Mouse (Mus musculus): ENCODE measurements at regions not wholly inside any gene's neighbourhood (a gene's known extent, or its start where the extent isn't known, plus 50 kb on each side); places are given as distances from the start of the nearest gene placed in this dataset.

- TF ChIP-seq CTCF (IDR thresholded peaks at IDR 0.05) = no peak
- H3K27me3 ChIP-seq = no peaks in the 10 kb centered on the region
- in situ Hi-C loops (cut with MboI; ENCODE audit: low pct_unique_long_range_greater_than_20kb) = no loop called here
- CTCF ChIA-PET = no interaction called here
- DNase-seq (ENCODE audit: low read depth, low spot score) (peak; percentile 72), ATAC-seq (peak; percentile 98)
- POLR2A ChIA-PET = no interaction called here
Observed at GRCm38 (mm10) chr8:42144220-42144619, 727.3 kb upstream of the Frg1 start.

DNA sequence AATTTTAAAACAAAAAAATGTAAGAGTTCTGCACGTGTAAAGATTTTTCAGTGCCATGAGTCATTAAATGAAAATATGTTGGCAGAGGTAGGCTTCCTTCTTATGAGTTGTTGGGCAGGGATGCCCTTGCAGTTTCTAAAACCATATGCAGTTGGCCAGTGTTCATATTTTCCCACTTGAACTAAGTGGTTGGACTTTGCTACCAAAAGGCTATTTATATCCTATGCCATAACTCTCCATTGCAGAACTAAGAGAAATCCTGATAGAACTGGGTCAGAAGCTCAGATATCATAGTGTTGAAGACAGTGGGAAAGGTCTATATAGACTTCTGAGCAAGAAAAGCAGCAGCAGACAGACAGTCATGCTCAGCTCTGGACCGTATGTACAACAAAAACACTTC, 690.7 kb upstream of the Frg1 start:
- TF ChIP-seq CTCF (IDR thresholded peaks at IDR 0.05) = no peak
- no peak for ATAC-seq
- in situ Hi-C loops (cut with MboI; ENCODE audit: low pct_unique_long_range_greater_than_20kb) = no loop called here
- H3K27me3 ChIP-seq = no peaks in the 10 kb centered on the region
- no peak for DNase-seq (ENCODE audit: low read depth, low spot score)
- ChIA-PET CTCF (no interaction called here), POLR2A (no interaction called here)

DNA sequence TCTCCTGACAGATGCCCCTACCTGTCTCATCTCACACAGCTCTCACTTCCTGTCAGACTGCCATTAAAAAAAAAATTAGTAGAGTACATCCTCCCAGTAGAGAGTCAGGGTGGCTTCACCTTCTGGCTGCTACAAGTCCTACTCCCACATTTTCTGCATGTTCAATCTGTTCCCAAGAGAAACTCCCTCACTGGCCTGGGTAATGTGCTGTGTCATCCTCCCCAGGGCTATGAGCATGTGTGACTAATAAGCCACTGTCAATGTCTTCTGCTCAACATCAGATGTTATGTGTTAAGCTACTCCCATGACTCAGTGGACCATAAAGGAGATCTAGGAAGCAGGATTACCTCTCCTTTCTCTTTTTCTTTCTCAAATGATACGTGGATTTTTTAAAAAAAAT, 652.4 kb upstream of the Frg1 start:
- in situ Hi-C loops (cut with MboI; ENCODE audit: low pct_unique_long_range_greater_than_20kb) = no loop called here
- DNase-seq (ENCODE audit: low read depth, low spot score) (peak; percentile 27), ATAC-seq (peak; percentile 83)
- H3K27me3 ChIP-seq = no peaks in the 10 kb centered on the region
- no peak for TF ChIP-seq CTCF (IDR thresholded peaks at IDR 0.05)
- ChIA-PET POLR2A (no interaction called here), CTCF (no interaction called here)

- no peak for TF ChIP-seq CTCF (IDR thresholded peaks at IDR 0.05)
- in situ Hi-C loops (cut with MboI; ENCODE audit: low pct_unique_long_range_greater_than_20kb) = no loop called here
- no peak for ATAC-seq
- H3K27me3 ChIP-seq = peaks cover 2% of the 10 kb centered on the region
- ChIA-PET CTCF (interaction anchor here (1.4 to 1.5 kb wide), 2 partner anchors 19 to 219 kb away, joined by 3 read pairs; no protein-coding TSS in a partner anchor), POLR2A (no interaction called here)
- no peak for DNase-seq (ENCODE audit: low read depth, low spot score)
Observed at GRCm38 (mm10) chr8:42043526-42043925, 626.7 kb upstream of the Frg1 start.

- CTCF ChIA-PET = no interaction called here
- DNase-seq (ENCODE audit: low read depth, low spot score) (no peak), ATAC-seq (no peak)
- no peak for TF ChIP-seq CTCF (IDR thresholded peaks at IDR 0.05)
- in situ Hi-C loops (cut with MboI; ENCODE audit: low pct_unique_long_range_greater_than_20kb) = no loop called here
- peaks cover 2% of the 10 kb centered on the region for H3K27me3 ChIP-seq
- POLR2A ChIA-PET = interaction anchor here (0.7 kb wide), 1 partner anchor 79 kb away, joined by 3 read pairs; no protein-coding TSS in a partner anchor
Observed at GRCm38 (mm10) chr8:42039245-42039644, 622.4 kb upstream of the Frg1 start.

DNA sequence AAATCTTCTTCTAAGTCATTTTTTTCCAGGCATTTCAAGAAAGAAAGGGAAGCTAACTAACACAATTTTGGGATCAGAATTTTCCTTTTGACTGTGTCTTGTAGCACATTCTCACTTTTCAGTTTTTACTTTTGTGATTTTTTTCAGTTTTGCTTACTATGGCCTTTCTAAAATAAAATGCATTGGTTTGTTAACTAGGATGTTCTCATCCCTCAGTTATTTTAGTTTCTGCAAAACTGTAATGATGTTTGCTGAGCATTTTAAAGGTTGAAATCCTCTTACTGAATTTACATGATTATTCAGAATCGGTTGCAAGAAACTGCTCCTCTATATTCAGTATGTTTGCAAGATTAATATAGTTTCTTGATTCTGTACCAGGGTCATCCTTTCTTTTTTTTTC, 610.1 kb upstream of the Frg1 start:
- POLR2A ChIA-PET = no interaction called here
- CTCF ChIA-PET = no interaction called here
- H3K27me3 ChIP-seq = no peaks in the 10 kb centered on the region
- no peak for TF ChIP-seq CTCF (IDR thresholded peaks at IDR 0.05)
- DNase-seq (ENCODE audit: low read depth, low spot score) = no peak
- in situ Hi-C loops (cut with MboI; ENCODE audit: low pct_unique_long_range_greater_than_20kb) = no loop called here
- no peak for ATAC-seq

- DNase-seq (ENCODE audit: low read depth, low spot score) (no peak), ATAC-seq (no peak)
- ChIA-PET CTCF (no interaction called here), POLR2A (no interaction called here)
- H3K27me3 ChIP-seq = no peaks in the 10 kb centered on the region
- in situ Hi-C loops (cut with MboI; ENCODE audit: low pct_unique_long_range_greater_than_20kb) = no loop called here
- TF ChIP-seq CTCF (IDR thresholded peaks at IDR 0.05) = no peak
Observed at GRCm38 (mm10) chr8:42017786-42018185, 600.9 kb upstream of the Frg1 start.

GRCm38 (mm10) chr8:42003170-42003569, 586.3 kb upstream of the Frg1 start:
- ATAC-seq (peak; percentile 96), DNase-seq (ENCODE audit: low read depth, low spot score) (peak; percentile 7)
- H3K27me3 ChIP-seq = no peaks in the 10 kb centered on the region
- ChIA-PET CTCF (interaction anchor here (1.7 kb wide), 1 partner anchor 21 kb away, joined by 4 read pairs; no protein-coding TSS in a partner anchor), POLR2A (no interaction called here)
- TF ChIP-seq CTCF (IDR thresholded peaks at IDR 0.05) = no peak
- in situ Hi-C loops (cut with MboI; ENCODE audit: low pct_unique_long_range_greater_than_20kb) = no loop called here

DNA sequence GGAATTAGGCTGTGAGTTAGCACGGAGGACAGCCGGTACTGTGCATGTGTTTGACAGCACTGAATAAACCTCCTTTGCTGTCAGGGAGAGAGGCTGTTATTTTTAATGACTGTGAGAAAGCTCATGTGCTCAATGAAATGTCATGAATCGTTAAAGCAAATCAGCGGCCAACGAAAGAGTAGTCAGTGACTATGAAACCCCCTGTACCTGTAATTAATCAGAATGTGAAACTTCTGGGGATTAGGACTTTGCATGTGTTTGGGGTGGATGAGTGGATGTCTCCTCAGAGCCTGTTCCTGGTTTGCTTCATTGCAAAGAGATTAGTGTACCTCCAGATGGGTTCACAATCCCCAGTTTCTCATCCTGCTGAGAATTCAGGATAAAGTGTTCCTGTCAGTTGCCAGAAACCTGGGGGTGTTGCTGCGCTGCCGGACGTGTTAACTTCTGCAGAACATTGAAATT, 572.2 kb upstream of the Frg1 start:
- POLR2A ChIA-PET = no interaction called here
- CTCF ChIA-PET = no interaction called here
- TF ChIP-seq CTCF (IDR thresholded peaks at IDR 0.05) = no peak
- DNase-seq (ENCODE audit: low read depth, low spot score) (no peak), ATAC-seq (no peak)
- no peaks in the 10 kb centered on the region for H3K27me3 ChIP-seq
- in situ Hi-C loops (cut with MboI; ENCODE audit: low pct_unique_long_range_greater_than_20kb) = no loop called here

DNA sequence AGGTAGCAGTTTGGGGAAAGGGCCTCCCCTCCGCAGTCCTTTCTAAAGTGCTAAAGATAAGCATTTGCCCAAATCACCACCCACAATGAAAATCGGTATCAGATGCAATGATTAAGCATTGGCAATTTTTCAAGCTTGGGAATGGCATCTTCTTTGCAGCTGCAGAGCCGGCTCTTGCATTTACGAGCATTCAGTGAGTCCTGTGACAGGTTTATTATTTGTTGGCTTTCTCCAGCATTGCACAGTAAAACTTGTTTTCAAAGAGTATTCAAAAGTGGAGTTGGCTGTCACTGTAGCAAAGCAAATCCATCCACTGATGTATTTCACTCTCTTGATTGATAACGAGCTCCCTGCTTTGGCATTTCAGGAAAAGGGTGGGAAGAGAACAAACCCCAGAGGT, 571.3 kb upstream of the Frg1 start:
- in situ Hi-C loops (cut with MboI; ENCODE audit: low pct_unique_long_range_greater_than_20kb) = no loop called here
- DNase-seq (ENCODE audit: low read depth, low spot score) (no peak), ATAC-seq (no peak)
- no peak for TF ChIP-seq CTCF (IDR thresholded peaks at IDR 0.05)
- POLR2A ChIA-PET = interaction anchor here (0.7 kb wide), 1 partner anchor 193 kb away, joined by 3 read pairs; no protein-coding TSS in a partner anchor
- CTCF ChIA-PET = interaction anchor here (0.8 kb wide), 1 partner anchor 17 kb away, joined by 3 read pairs; no protein-coding TSS in a partner anchor
- no peaks in the 10 kb centered on the region for H3K27me3 ChIP-seq

GRCm38 (mm10) chr8:41987417-41987816, 570.5 kb upstream of the Frg1 start:
- no peak for TF ChIP-seq CTCF (IDR thresholded peaks at IDR 0.05)
- CTCF ChIA-PET = no interaction called here
- ATAC-seq (no peak), DNase-seq (ENCODE audit: low read depth, low spot score) (no peak)
- no peaks in the 10 kb centered on the region for H3K27me3 ChIP-seq
- POLR2A ChIA-PET = no interaction called here
- in situ Hi-C loops (cut with MboI; ENCODE audit: low pct_unique_long_range_greater_than_20kb) = no loop called here

DNA sequence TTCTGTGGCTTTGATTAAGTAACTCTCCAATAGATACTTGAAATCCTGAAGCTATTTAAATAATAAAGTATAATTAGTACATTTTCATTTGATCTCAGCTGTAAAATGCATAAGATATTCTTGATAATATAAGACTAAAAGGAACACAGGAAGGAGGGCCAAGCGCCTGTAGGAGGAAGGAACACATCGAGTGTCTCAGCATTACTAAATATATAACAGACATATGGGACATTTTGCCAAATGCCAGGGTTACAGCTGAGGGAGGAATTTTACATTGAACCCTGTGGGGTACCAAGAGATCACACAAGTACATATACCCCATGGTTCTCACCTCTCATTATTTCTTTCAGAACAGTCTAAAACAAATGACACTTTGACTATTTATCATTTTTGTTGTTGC, 555.5 kb upstream of the Frg1 start:
- TF ChIP-seq CTCF (IDR thresholded peaks at IDR 0.05) = no peak

More for the DNA sequence above, 555.5 kb upstream of the Frg1 start:
- in situ Hi-C loops (cut with MboI; ENCODE audit: low pct_unique_long_range_greater_than_20kb) = no loop called here
- no peak for ATAC-seq
- ChIA-PET CTCF (interaction anchor here (1.4 kb wide), 1 partner anchor 10 kb away, joined by 5 read pairs; no protein-coding TSS in a partner anchor), POLR2A (no interaction called here)
- no peaks in the 10 kb centered on the region for H3K27me3 ChIP-seq
- no peak for DNase-seq (ENCODE audit: low read depth, low spot score)

Data from Patski (cell line).